Mouse (Mus musculus): ENCODE measurements around the gene Mme.

- TF ChIP-seq CTCF (IDR thresholded peaks at IDR 0.05; ENCODE audit: insufficient read depth, low read length), result no peak
- TF ChIP-seq POLR2A (IDR thresholded peaks at IDR 0.05; ENCODE audit: borderline replicate concordance, extremely low read depth, low read depth, low read length), result no peak
These were observed 108.9 kb downstream of the Mme start for GRCm38 (mm10) chr3:63350242-63350641.
